Mouse (Mus musculus): Measurements from ENCODE around the gene Rpap2. TPM values are rescaled to one million over a fixed set of nuclear protein-coding genes. Genes with fewer than 3 reads are reported as not detected.

Rpap2 gene
- polyA plus RNA-seq, 1 experiment, result 1.3 TPM

GRCm38 (mm10) chr5:107633651-107634050 is 36.5 kb downstream of the Rpap2 start:
- Histone ChIP-seq H3K36me3 (replicated peaks; ENCODE audit: low read length) (peaks cover 71% of the 10 kb centered on the region), H3K4me3 (replicated peaks) (no peak overlapping the region), H3K4me1 (peaks cover 3% of the 10 kb centered on the region; the same call in 1 of the 2 replicates), H3K9me3 (no peaks in the 10 kb centered on the region), H3K27me3 (replicated peaks) (no peaks in the 10 kb centered on the region)
- no peak for TF ChIP-seq GATA1 (IDR thresholded peaks at IDR 0.05; ENCODE audit: borderline replicate concordance, low read length)
- no peak for TF ChIP-seq FLI1 (IDR thresholded peaks at IDR 0.05; ENCODE audit: low read length)

GRCm38 (mm10) chr5:107637106-107637505 is 39.9 kb downstream of the Rpap2 start:
- H3K27me3 ChIP-seq (replicated peaks), result no peaks in the 10 kb centered on the region
- peaks cover 73% of the 10 kb centered on the region for H3K36me3 ChIP-seq (replicated peaks; ENCODE audit: low read length)
- H3K4me1 ChIP-seq, result peaks cover 3% of the 10 kb centered on the region; the same call in 1 of the 2 replicates
- no peak for TF ChIP-seq GATA1 (IDR thresholded peaks at IDR 0.05; ENCODE audit: borderline replicate concordance, low read length)
- TF ChIP-seq FLI1 (IDR thresholded peaks at IDR 0.05; ENCODE audit: low read length), result no peak
- no peak overlapping the region for H3K4me3 ChIP-seq (replicated peaks)
- H3K9me3 ChIP-seq, result no peaks in the 10 kb centered on the region

- H3K9me3 ChIP-seq, result no peaks in the 10 kb centered on the region
- peaks cover 3% of the 10 kb centered on the region; the same call in 1 of the 2 replicates for H3K4me1 ChIP-seq
- H3K4me3 ChIP-seq (replicated peaks), result no peak overlapping the region
- H3K36me3 ChIP-seq (replicated peaks; ENCODE audit: low read length), result peaks cover 80% of the 10 kb centered on the region
- H3K27me3 ChIP-seq (replicated peaks), result no peaks in the 10 kb centered on the region
- TF ChIP-seq FLI1 (IDR thresholded peaks at IDR 0.05; ENCODE audit: low read length), result no peak
- no peak for TF ChIP-seq GATA1 (IDR thresholded peaks at IDR 0.05; ENCODE audit: borderline replicate concordance, low read length)
Observed at GRCm38 (mm10) chr5:107638366-107638765, 41.2 kb downstream of the Rpap2 start.

- peaks cover 63% of the 10 kb centered on the region for H3K36me3 ChIP-seq (replicated peaks; ENCODE audit: low read length)
- no peak for TF ChIP-seq FLI1 (IDR thresholded peaks at IDR 0.05; ENCODE audit: low read length)
- no peak for TF ChIP-seq GATA1 (IDR thresholded peaks at IDR 0.05; ENCODE audit: borderline replicate concordance, low read length)
- no peak overlapping the region for H3K4me3 ChIP-seq (replicated peaks)
Observed at GRCm38 (mm10) chr5:107644595-107644994, 47.4 kb downstream of the Rpap2 start.

GRCm38 (mm10) chr5:107645935-107646334 is 48.8 kb downstream of the Rpap2 start:
- H3K36me3 ChIP-seq (replicated peaks; ENCODE audit: low read length), result peaks cover 57% of the 10 kb centered on the region
- H3K27me3 ChIP-seq (replicated peaks), result no peaks in the 10 kb centered on the region
- H3K4me3 ChIP-seq (replicated peaks), result no peak overlapping the region
- TF ChIP-seq GATA1 (IDR thresholded peaks at IDR 0.05; ENCODE audit: borderline replicate concordance, low read length) (no peak), FLI1 (IDR thresholded peaks at IDR 0.05; ENCODE audit: low read length) (no peak)
- H3K9me3 ChIP-seq, result no peaks in the 10 kb centered on the region
- H3K4me1 ChIP-seq, result peaks cover 24% of the 10 kb centered on the region

More at GRCm38 (mm10) chr5:107644595-107644994, 47.4 kb downstream of the Rpap2 start:
- H3K9me3 ChIP-seq, result no peaks in the 10 kb centered on the region
- H3K27me3 ChIP-seq (replicated peaks), result no peaks in the 10 kb centered on the region
- peaks cover 10% of the 10 kb centered on the region for H3K4me1 ChIP-seq

GRCm38 (mm10) chr5:107647580-107647979 is 50.4 kb downstream of the Rpap2 start:
- Histone ChIP-seq H3K36me3 (replicated peaks; ENCODE audit: low read length) (peaks cover 46% of the 10 kb centered on the region), H3K27me3 (replicated peaks) (no peaks in the 10 kb centered on the region), H3K4me1 (peaks cover 26% of the 10 kb centered on the region), H3K9me3 (no peaks in the 10 kb centered on the region), H3K4me3 (replicated peaks) (no peak overlapping the region)
- TF ChIP-seq GATA1 (IDR thresholded peaks at IDR 0.05; ENCODE audit: borderline replicate concordance, low read length) (no peak), FLI1 (IDR thresholded peaks at IDR 0.05; ENCODE audit: low read length) (no peak)

GRCm38 (mm10) chr5:107648552-107649125 is 51.5 kb downstream of the Rpap2 start:
- peaks cover 37% of the 10 kb centered on the region for H3K36me3 ChIP-seq (replicated peaks; ENCODE audit: low read length)
- H3K4me1 ChIP-seq, result peaks cover 26% of the 10 kb centered on the region
- H3K9me3 ChIP-seq, result no peaks in the 10 kb centered on the region
- no peak overlapping the region for H3K4me3 ChIP-seq (replicated peaks)
- no peaks in the 10 kb centered on the region for H3K27me3 ChIP-seq (replicated peaks)
- no peak for TF ChIP-seq GATA1 (IDR thresholded peaks at IDR 0.05; ENCODE audit: borderline replicate concordance, low read length)
- no peak for TF ChIP-seq FLI1 (IDR thresholded peaks at IDR 0.05; ENCODE audit: low read length)

GRCm38 (mm10) chr5:107649680-107650079 is 52.5 kb downstream of the Rpap2 start:
- Histone ChIP-seq H3K36me3 (replicated peaks; ENCODE audit: low read length) (peaks cover 31% of the 10 kb centered on the region), H3K4me3 (replicated peaks) (no peak overlapping the region), H3K9me3 (no peaks in the 10 kb centered on the region), H3K27me3 (replicated peaks) (no peaks in the 10 kb centered on the region), H3K4me1 (peaks cover 26% of the 10 kb centered on the region)
- TF ChIP-seq GATA1 (IDR thresholded peaks at IDR 0.05; ENCODE audit: borderline replicate concordance, low read length) (no peak), FLI1 (IDR thresholded peaks at IDR 0.05; ENCODE audit: low read length) (no peak)

- Histone ChIP-seq H3K4me3 (replicated peaks) (no peak overlapping the region), H3K36me3 (replicated peaks; ENCODE audit: low read length) (peaks cover 28% of the 10 kb centered on the region), H3K4me1 (peaks cover 26% of the 10 kb centered on the region), H3K27me3 (replicated peaks) (no peaks in the 10 kb centered on the region), H3K9me3 (no peaks in the 10 kb centered on the region)
- TF ChIP-seq FLI1 (IDR thresholded peaks at IDR 0.05; ENCODE audit: low read length), result no peak
- no peak for TF ChIP-seq GATA1 (IDR thresholded peaks at IDR 0.05; ENCODE audit: borderline replicate concordance, low read length)
Observed at GRCm38 (mm10) chr5:107650427-107650826, 53.3 kb downstream of the Rpap2 start.

GRCm38 (mm10) chr5:107652055-107652660 is 55.0 kb downstream of the Rpap2 start:
- peaks cover 27% of the 10 kb centered on the region for H3K36me3 ChIP-seq (replicated peaks; ENCODE audit: low read length)
- no peaks in the 10 kb centered on the region for H3K9me3 ChIP-seq
- H3K4me3 ChIP-seq (replicated peaks), result no peak overlapping the region
- H3K4me1 ChIP-seq, result peaks cover 26% of the 10 kb centered on the region
- TF ChIP-seq FLI1 (IDR thresholded peaks at IDR 0.05; ENCODE audit: low read length) (no peak), GATA1 (IDR thresholded peaks at IDR 0.05; ENCODE audit: borderline replicate concordance, low read length) (no peak)
- H3K27me3 ChIP-seq (replicated peaks), result no peaks in the 10 kb centered on the region

Data from megakaryocyte, embryonic 14.5 days (primary cell).